Mouse (Mus musculus) myocyte (in vitro differentiated cells): Measurements from ENCODE around the gene Itpr2.

Experiments used
- CEBPB ChIP-seq: IDR thresholded peaks from 2 replicates; pipeline ENCODE4 v1.6.1; 2011; ENCODE audit warnings: mild to moderate bottlenecking, moderate library complexity; ENCODE audit not compliant: poor library complexity, insufficient read depth, severe bottlenecking
- E2F4 ChIP-seq: IDR thresholded peaks from one replicate; pipeline ENCODE4 v1.6.1; 2011; ENCODE audit warnings: mild to moderate bottlenecking, control low read depth, moderate library complexity; ENCODE audit not compliant: insufficient read depth
- MAX ChIP-seq: IDR thresholded peaks from one replicate; pipeline ENCODE4 v1.6.1; 2011; ENCODE audit warnings: low read depth, mild to moderate bottlenecking, control low read depth
- MYOG ChIP-seq, 3 experiments: IDR thresholded peaks; one replicate each; pipeline ENCODE4 v1.6.1; 2011; ENCODE audit warnings: control low read depth in 2 of 3, low read depth in 2 of 3, mild to moderate bottlenecking in 2 of 3; ENCODE audit not compliant: insufficient read length in 2 of 3, control insufficient read depth in 1 of 3, insufficient read depth in 1 of 3
- POLR2A ChIP-seq: IDR thresholded peaks from one replicate; pipeline ENCODE4 v1.6.1; 2011; ENCODE audit warnings: low read depth, mild to moderate bottlenecking, control low read depth, moderate library complexity; ENCODE audit not compliant: insufficient read length
- POLR2AphosphoS2 ChIP-seq: IDR thresholded peaks from one replicate; pipeline ENCODE4 v1.6.1; 2011; ENCODE audit warnings: low read depth, control low read depth; ENCODE audit not compliant: insufficient read length
- REST ChIP-seq: IDR thresholded peaks from one replicate; pipeline ENCODE4 v1.6.1; 2011; ENCODE audit warnings: mild to moderate bottlenecking, control low read depth, moderate library complexity; ENCODE audit not compliant: insufficient read depth, insufficient read length
- SRF ChIP-seq: IDR thresholded peaks from one replicate; pipeline ENCODE4 v1.6.1; 2011; ENCODE audit warnings: low read depth; ENCODE audit not compliant: control insufficient read depth, insufficient read length
- TCF12 ChIP-seq: IDR thresholded peaks from one replicate; pipeline ENCODE4 v1.6.1; 2011; ENCODE audit warnings: mild to moderate bottlenecking, control low read depth; ENCODE audit not compliant: poor library complexity, insufficient read depth, severe bottlenecking
- USF1 ChIP-seq: IDR thresholded peaks from one replicate; pipeline ENCODE4 v1.6.1; 2011; ENCODE audit warnings: low read depth, mild to moderate bottlenecking, control low read depth, moderate library complexity

- TF ChIP-seq POLR2A (no peak), POLR2AphosphoS2 (no peak), MYOG (IDR thresholded peaks at IDR 0.05; ENCODE audit: control insufficient read depth in 1 of 3, insufficient read depth in 1 of 3, insufficient read length in 2 of 3, low read depth in 2 of 3) (no peak), MAX (no peak), SRF (no peak), REST (no peak), E2F4 (no peak), TCF12 (no peak), USF1 (no peak), CEBPB (no peak)
These were observed 191.8 kb downstream of the Itpr2 start for GRCm38 (mm10) chr6:146310210-146310609.
